Mouse (Mus musculus) MEL-GATA-1-ER (cell line): ENCODE results near the gene Nrxn1.

Experiments used
- DNase-seq: peaks from one replicate; pipeline ENCODE4 v3.0.0-alpha.2; 2012; ENCODE audit warnings: low read depth; ENCODE audit errors: extremely low read depth

The Nrxn1 gene

DNA sequence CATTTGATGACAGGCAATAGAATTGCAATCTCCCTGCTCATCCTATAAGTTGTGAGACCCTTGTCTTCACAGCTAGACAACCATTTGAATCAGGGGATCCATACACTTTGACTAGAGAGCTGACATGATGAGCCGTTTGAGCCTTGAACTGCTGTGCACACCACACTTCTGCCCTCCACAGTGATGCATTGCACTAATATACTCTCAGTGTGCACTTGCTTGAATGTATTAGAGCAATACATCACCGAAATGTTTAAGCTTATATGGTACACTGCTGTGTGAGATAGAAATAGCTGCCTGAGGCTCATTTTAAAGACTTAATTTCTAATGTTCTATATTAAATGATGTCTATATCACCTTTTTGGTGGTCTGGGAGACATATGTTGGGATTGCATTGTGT lies 430.6 kb downstream of the Nrxn1 start:
- DNase-seq: no peak

DNA sequence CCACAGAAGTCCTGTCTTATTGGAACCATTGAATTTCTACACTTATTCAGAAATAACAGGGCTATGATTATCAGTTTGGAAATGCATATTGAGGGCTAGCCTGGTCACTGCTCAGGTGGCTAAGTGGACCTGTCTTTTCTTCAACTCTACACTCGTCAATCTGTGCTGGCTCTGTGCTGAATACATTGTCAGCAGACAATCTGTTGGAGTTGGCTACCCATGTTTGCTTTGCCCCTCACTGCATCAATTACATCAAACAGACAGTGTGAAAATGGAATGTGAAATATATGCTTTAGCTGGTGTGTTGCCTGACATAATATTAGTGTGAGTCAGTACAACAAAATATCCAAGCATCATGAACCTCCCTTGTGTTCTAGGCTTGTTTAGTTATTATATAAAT lies 438.4 kb downstream of the Nrxn1 start:
- no peak for DNase-seq

DNA sequence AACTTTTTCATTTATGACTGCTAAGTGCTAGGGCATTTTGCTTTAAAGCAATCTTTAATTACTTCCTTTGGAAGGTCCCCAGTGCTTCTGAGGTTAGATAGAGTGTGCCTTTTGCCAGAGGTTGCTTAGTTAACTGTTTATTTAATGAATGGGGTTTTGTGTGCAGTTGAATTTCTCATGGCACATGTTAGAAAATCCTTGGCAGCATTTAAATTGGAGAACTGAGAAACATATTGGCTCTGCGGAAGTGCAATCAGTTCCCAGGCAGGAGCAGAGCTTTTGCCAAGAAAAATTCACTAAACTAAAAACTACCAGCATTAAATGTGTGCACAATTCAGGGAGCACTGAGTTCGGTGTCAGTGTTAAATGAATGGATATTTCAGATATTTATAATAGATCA lies 439.5 kb downstream of the Nrxn1 start:
- no peak for DNase-seq

DNA sequence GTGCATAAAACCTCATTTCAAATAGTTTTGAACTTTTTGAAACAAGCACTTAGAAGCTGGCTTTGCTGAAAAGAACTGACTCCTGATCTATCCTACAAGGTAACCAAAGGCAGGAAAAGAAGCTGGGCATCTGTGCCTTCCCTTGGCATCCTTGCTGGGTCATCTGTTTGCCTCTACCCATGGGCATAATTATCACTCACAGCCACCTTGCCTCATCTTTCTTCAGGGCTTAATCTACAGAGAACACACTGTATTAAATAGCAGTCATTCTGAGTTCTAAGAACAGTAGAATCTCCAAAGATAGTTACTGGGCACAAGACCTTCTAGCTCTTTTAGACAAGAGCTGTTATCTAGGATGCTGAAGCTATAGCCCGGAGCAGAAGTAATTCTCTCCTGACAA lies 442.6 kb downstream of the Nrxn1 start:
- DNase-seq: no peak

DNA sequence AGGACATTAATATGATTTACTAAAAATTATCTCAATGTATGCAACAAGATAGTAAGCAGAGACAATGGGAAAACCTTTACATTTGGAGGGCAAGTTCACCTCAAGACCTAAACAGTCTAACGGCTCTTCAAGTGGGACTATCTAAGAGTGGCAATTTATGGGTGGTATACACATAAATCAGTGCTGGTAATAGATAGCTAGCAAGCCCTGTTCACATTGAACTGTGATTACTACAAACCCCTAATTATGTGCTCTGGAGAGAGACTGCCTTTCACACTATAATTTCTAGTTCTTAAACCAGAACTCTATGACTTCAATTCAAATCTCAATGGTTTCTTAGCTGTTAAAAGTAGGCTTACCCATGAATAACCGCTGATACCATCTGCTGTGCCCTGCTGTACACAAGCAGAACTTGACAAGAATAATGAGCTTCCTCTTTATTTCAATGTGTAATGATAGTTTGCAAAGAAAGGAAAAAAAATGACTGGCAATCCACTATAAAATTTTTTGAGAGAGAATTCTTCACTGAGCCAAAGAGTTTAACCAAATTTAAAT lies 453.8 kb downstream of the Nrxn1 start:
- DNase-seq: no peak

DNA sequence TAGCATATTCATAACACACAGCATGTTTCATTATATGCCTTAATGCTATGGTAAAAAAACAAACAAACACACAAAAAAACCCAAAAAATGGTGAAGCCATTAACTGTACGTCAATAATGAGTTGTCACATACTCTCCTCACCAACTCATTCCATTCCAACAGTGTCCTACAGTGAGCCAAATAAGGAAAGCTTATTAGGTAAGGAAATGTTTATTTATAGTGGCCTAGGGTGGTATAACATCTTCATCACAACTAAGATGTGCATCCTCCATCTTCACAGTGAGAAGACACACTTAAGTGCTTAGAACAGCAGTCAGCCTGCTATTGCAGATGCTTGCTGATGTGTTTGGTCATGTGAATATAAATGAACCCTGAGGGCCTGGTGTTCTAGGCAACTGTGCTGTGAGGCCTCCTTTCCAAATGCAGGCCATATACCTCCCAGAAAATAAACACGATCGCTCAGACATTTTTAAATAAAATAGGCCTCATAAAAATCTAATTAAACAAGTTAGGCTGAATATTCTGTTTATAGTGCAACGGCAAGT lies 454.6 kb downstream of the Nrxn1 start:
- DNase-seq: no peak

DNA sequence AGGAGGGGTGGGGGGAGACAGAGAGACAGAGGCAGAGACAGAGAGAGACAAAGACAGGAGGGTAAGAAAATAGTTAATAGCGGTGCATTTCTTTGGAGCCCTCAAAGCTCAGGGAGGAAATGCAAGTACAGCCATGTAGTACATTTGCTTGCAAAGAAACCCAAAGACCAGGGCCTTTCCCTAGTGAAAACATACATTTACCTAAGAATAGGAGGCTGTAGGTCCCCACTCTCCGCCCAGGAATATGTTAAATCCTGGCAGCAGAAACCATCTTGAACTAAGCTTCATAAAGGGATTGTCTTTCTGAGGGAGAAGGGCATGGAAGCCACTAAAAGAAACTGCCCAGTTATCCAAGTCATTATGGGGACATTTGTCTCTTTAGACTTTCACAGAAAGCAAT lies 461.5 kb downstream of the Nrxn1 start:
- DNase-seq: no peak

DNA sequence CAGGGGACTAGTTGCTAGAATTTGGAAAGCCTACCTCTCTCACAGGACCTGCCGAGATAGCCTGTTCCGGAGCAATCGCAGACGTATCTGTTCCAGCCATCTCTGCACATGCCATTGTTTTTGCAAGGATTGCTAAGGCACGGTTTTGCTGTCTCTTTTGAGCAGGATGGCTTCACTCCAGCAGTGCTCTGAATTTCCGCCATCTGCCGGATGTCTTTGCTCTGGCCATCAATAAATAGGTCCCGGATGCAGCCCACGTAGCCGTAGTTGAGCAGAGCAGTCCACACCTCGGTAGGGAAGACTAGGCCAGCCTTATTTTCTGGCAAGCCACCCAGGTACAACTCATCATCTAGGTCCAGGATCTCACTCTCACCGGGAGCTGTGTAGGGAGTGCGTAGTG lies 463.0 kb downstream of the Nrxn1 start:
- DNase-seq: no peak

DNA sequence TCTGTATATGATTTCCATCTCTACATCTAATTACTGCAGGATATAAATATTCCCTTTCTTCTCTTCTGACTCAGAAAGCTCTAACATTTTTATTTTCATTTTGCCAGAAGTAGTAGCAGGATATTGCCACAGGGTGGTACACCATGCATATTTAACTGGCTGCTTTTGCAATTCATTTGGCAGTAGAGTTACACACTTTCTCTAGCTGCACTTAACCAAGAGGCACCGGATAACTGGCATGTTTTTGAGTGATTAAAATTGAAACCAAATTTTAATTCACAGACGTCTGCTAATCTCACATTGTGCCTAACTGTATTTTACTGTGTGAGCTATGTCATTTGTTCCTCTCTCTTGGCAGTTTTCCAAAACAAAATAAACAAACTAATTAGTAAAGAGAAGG lies 464.4 kb downstream of the Nrxn1 start:
- DNase-seq: peak; percentile 28

DNA sequence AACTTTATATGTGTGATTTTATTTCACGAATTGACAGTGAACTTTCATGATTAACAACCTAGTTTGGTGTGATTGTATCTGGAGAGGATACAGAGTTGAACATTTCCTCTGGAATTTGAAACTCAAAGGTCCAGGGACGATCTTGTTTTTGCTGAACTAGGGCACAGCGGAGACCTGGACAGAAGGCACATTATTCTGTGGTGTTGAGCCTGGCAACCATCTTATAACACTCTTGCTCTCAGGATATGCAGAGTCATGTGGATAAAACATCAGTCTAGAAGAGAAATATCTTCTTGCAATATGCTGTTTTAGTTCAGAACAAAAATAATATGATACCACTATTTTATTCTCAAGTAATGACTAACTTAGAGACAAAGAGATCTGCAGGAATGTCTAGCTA lies 464.9 kb downstream of the Nrxn1 start:
- DNase-seq: no peak

DNA sequence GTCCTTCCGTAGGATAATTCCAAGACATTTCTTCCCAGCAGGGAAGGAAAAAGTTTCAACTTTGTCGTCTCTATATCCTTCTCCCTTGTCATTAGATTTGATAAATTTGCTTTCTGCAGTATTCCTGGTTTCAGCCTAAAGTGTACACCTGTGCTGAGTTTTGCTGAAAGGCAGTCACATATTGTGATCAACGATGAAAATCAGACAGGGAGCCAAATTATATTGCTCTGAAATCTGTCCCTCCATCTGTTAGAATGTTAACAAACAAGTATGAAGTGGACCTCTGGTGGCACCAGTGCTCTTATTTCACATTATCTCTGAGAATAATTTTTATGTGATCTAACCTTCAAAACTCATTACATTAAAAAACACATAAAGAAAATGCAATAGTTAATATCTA lies 465.5 kb downstream of the Nrxn1 start:
- DNase-seq: no peak

DNA sequence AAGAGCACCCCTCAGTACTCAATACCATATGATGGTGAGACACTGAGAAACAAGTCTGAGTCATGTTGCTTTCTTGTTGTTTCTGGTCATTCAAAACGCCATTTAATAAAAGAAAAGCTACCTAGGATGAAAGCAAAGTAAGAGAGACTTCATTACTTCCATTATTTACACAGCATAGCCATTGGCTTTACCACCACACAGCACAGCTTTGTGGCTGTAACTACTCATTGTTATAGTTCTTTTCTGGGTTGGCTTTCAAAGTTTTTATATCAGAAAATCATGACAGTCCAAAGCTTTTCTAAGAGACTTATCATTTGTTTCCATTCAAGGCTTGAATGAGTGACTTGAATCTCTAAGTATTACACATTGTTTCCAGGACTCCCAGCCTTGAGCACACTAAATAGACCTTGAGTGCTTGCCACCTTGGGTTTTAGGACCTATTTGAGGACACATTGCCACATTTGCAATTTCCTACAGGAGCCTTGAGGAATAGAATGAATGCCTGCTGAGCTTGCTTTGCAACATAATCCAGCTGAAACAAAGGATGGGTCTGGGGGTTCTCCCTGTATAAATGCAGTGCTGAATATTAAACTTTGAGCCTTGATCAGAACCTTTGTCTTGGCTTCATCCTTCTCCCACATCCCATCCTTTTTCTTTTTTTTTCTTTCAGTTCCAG lies 468.1 kb downstream of the Nrxn1 start:
- no peak for DNase-seq

DNA sequence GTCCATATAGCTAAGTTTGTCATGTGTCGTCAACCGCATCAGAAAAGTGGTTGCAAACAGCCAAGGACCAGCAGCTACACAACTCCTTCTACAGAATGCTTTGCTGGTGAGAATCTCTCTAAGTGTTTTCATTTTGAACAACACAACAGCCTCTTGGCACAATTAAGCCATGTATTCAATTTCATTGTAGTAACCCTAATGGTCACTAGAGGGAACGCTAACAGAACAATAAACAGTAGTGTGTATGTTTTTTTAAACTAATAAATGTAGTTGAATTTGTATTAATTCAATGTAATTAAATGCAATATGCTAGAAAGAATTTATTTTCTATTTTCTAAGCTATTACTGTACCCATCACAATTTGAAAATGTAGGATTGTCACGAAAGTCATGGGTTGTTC lies 471.0 kb downstream of the Nrxn1 start:
- no peak for DNase-seq

DNA sequence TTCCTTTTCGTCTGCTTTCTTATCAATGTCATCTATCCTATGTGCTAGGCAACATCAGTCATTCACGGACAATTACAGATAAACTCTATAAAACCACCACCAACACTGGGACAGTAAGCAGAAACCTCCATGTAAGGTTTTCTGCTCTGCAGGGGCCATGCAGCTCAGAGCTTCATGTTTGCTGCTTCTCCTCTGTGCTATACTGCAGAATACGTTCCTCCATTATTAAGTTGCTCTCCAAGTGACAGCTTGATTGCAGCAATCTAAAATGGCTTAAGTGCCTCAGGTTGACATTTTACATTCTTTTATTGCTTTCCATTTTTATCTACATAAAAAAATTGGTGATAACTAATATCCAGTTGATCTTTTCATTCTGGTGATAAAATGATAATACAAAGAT lies 477.9 kb downstream of the Nrxn1 start:
- no peak for DNase-seq

DNA sequence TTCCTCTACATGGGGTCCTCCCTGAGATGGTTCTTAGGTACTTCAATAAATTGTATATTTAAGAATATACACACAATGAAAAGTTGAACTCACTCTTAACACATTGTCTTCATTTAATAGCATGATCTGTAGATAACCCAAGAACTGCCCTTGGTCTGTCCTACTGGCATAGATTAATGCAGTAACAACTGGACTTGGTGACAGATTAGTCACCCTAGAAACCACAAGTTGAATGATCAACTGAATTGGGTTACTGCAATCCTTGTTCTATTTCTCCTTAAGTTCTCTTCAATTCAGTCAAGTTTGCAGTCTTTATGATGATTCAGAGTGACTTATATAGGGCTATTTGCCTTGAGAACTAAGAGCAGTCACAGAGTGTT lies 485.5 kb downstream of the Nrxn1 start:
- no peak for DNase-seq

DNA sequence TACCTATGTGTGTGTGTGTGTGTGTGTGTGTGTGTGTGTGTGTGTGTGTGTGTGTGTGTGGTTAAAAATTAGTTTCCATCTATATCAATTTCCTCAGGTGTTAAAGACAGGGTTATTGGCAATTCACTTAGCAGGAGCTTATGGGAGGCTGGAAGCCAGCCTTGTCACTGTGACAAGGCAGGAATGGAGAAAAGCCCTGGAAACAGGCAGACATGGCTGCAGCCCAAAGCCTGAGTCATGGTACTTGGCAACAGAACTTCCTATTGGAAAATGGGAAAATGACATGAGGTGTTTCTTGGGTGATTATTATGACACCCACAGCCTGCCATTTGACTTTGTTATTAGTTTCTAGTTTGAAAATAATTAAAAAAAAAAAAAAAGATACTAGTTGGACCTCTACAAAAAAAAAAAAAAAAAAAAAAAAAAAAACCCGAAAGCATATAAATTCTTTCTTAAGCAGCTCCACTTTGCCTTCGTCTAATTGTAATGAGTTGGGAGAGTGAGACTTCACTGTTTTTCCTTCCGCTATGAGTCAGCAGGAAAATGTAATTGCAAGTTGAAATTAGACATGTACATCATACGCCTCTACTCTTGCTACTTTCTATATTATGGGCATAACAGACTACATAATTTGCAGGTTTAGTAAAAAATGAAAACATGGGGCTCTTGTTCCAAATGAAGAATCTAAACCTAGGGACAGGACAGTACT lies 486.0 kb downstream of the Nrxn1 start:
- DNase-seq: no peak

DNA sequence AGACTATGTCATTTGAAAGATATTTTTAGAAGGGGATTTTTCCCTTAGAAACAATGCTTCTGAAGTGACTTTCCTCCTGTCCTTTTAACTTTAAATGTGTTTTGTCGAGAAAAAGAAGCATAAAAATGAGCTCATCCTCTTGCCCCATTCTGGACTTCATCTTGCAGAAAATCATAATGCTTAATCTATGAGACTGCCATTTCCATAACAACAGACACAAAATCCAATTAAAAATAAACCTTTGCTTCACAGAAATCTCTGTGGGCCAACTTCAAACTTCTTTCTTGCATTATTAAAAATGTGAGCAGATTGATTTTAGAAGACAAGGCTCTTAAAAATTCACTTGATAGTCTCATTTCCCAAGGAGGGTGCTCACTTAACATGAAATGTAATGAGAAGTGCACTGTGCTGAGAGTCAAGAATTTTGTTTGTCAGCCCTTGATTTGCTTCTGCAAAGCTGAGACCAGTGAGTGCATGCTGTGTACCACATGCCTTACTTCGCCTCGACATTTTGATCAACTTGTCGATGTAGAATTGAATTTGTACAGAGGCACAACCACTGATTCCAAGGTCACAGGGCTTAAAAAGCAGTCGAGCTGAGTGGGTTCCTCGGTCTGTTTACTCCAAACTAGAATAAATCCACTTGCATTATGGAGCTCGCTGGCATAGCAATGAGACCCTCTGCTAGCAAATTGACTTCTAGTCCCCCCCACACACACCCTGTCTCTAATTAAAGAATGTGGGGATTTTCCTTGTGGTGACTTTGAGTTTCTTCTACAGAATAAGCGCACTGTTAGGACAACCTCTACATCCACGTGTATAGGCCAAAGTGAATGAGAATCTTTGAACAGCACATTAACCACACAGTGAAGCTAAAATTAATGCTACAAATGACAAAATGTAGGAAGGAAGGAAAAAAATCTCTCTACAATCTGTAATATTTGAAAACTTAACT lies 493.0 kb downstream of the Nrxn1 start:
- no peak for DNase-seq

DNA sequence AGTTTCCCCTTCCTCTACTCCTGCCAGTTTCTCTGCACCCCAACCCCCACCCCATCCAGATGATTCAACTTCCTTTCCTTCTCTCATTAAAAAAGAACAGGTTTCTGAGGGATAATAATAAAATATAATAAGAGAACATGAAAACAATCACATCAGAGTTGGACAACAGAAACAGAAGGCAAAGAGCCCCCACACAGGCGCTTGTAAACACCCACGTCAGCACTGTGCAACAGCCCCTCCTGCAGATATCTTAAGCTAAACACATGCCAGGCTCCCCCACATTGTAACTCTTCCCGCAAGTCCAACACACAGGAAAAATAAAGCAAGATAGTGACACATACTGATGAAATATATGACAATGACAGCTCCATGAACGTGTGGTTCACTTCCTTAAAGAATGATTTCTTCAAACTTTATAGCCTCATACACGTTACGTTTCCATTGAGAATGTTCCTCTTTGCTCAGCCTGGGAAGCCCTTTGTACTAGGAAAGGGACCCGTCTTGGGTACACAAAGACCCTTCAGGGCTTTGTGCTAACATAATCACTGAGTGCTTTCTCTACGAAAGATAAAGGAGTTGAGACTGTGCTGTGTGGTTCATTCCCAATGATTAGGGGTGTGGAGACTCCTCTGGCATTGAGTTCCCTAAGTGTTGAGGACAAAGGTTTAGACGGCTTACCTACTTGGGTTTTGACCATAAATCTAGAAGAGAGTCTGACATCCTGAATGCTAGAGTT lies 497.9 kb downstream of the Nrxn1 start:
- no peak for DNase-seq

DNA sequence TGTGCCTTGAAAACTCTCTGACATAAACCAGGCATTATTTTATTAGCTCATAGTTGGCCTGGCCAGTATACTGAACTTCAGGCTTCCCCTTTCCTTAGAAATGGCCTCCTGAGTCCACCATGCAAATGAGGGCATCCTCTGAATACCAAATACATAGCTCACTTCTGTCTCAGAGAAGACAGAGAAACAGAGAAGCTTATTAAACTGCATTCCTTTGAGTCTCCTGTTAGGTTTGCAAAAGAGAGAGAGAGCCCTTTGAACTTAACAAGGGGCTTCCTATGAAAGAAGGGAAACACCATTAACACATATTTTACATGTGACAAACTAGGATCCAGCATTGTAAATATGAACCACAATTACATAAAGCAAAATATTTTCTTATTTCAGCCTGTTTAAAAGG lies 506.0 kb downstream of the Nrxn1 start:
- DNase-seq: no peak

DNA sequence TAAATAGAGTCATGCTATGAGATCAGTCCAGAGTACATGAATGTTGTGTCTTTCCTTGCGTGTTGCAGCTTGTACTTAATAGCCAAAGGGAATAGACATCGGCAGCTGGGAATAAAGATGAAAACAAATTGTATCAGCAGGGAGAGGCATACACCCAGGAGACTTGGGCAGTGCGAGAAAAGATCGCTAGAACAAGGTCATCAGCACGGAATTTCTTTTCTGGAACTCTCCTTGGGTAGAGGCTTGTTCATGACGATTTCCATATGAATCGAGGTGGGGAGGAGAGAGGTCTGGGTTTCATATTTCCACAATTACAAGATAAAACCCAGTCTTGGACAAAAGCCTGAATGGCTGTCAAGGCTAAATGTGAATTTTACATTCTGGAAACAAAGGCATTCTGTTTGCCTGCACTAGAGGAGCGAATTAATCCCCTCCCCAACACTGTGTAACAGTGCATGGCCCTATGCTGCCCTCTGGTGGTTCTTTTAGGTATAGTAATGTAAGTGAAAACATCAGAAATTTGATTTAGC lies 508.1 kb downstream of the Nrxn1 start:
- DNase-seq: peak; percentile 51
